Mouse (Mus musculus) heart, adult 2 months (tissue): ENCODE measurements around the gene Slc38a3. TPM values are rescaled to one million over a fixed set of nuclear protein-coding genes. Genes with fewer than 3 reads are reported as not detected.
A peak's percentile ranks its signal among the peaks of the same experiment; 100 is the strongest.

Experiments
- DNase-seq, 2 experiments: peaks; one replicate each; pipeline ENCODE4 v3.0.0; 2021
- H3K27ac ChIP-seq: fragments of 200-600 bp; 2 replicates; pipeline ENCODE4 v1.8.1; 2022
- H3K27me3 ChIP-seq: fragments of 200-500 bp; 2 replicates; pipeline ENCODE4 v1.6.1; 2012; ENCODE audit warnings: mild to moderate bottlenecking, low read length, inconsistent platforms, mixed read lengths; ENCODE audit not compliant: control insufficient read depth, insufficient read depth
- H3K36me3 ChIP-seq: fragments of 200-500 bp; 2 replicates; pipeline ENCODE4 v1.6.1; 2012; ENCODE audit warnings: low read length, inconsistent platforms; ENCODE audit not compliant: control insufficient read depth, insufficient read depth
- H3K4me1 ChIP-seq: fragments of 200-500 bp; 2 replicates; pipeline ENCODE4 v1.6.1; 2011; ENCODE audit warnings: low read length; ENCODE audit not compliant: control insufficient read depth, insufficient read depth
- H3K4me3 ChIP-seq: fragments of 200-600 bp; 2 replicates; pipeline ENCODE4 v1.8.1; 2022
- H3K79me2 ChIP-seq: fragments of 200-500 bp; replicated peaks from 2 replicates; pipeline ENCODE4 v1.6.1; 2012; ENCODE audit warnings: mild to moderate bottlenecking, inconsistent platforms, low read length, moderate library complexity, mixed read lengths; ENCODE audit not compliant: control insufficient read depth, insufficient read depth
- H3K9ac ChIP-seq: fragments of 200-500 bp; 2 replicates; pipeline ENCODE4 v1.6.1; 2012; ENCODE audit warnings: low read depth, mild to moderate bottlenecking, control low read depth, inconsistent platforms, low read length, mixed read lengths
- CTCF ChIP-seq: fragments of 200-600 bp; IDR thresholded peaks from 2 replicates; pipeline ENCODE4 v1.8.1; 2022; ENCODE audit warnings: antibody characterized with exemption, mild to moderate bottlenecking, moderate library complexity
- EP300 ChIP-seq: fragments of 200-500 bp; IDR thresholded peaks from 2 replicates; pipeline ENCODE4 v1.6.1; 2011; ENCODE audit warnings: low read depth, low read length, control low read depth; ENCODE audit not compliant: insufficient read depth
- POLR2A ChIP-seq: fragments of 200-500 bp; IDR thresholded peaks from 2 replicates; pipeline ENCODE4 v1.6.1; 2011; ENCODE audit warnings: mild to moderate bottlenecking, low read depth, low read length, control low read depth; ENCODE audit not compliant: insufficient read depth
- WGBS: fragments of 180-500 bp; shearing (Covaris S2); methylation state at CpG from one replicate; pipeline ENCODE4 v1.1.7; 2018; 5-methylcytosine and 5-hydroxymethylcytosine counted together
- intact Hi-C: fragments of 180-260 bp; cut with DNase I; formaldehyde crosslinking; loops from one replicate; pipeline ENCODE4 v1.15.1; 2025
- polyA plus RNA-seq: library from polyadenylated mRNA; depleted of rRNA; stranded (reverse); fragments of >200 nt; gene quantifications from 2 replicates; pipeline ENCODE4 v1.2.3, GENCODE M21; 2012
- total RNA-seq, 2 experiments: library from RNA; stranded (reverse); gene quantifications; 2 replicates each; pipeline ENCODE4 v1.2.3; 2021

Slc38a3 gene
- total and polyA plus RNA-seq, 3 experiments = 71.5 to 162 (median 88.3) TPM

GRCm38 (mm10) chr9:107702606-107703185 lies 33.4 kb upstream of the Slc38a3 start:
- no peak overlapping the region for H3K4me3 ChIP-seq
- H3K27ac ChIP-seq = peak overlapping the region; percentile 26
- H3K9ac ChIP-seq = no peak overlapping the region
- no peak for DNase-seq
- peaks cover 23% of the 10 kb centered on the region for H3K4me1 ChIP-seq
- peaks cover 2% of the 10 kb centered on the region; the same call in 1 of the 2 replicates for H3K36me3 ChIP-seq
- no peaks in the 10 kb centered on the region for H3K27me3 ChIP-seq
- TF ChIP-seq EP300 (no peak), CTCF (no peak), POLR2A (no peak)
- H3K79me2 ChIP-seq = no peaks in the 10 kb centered on the region
- WGBS = 66% methylated on average over 3 of the region's 3 CpGs
- intact Hi-C loops = no loop called here

GRCm38 (mm10) chr9:107701594-107701993 lies 32.3 kb upstream of the Slc38a3 start:
- Histone ChIP-seq H3K27ac (peak overlapping the region; percentile 28; the same call in 1 of the 2 replicates), H3K4me1 (peaks cover 25% of the 10 kb centered on the region)
- peak; percentile 76 to 81 for DNase-seq

GRCm38 (mm10) chr9:107700114-107700571 lies 30.8 kb upstream of the Slc38a3 start:
- H3K9ac ChIP-seq = no peak overlapping the region
- DNase-seq = peak in 1 of 2 experiments; percentile 63
- H3K36me3 ChIP-seq = peaks cover 2% of the 10 kb centered on the region; the same call in 1 of the 2 replicates
- 26% methylated on average over 6 of the region's 6 CpGs for WGBS
- H3K4me1 ChIP-seq = peaks cover 35% of the 10 kb centered on the region
- no peaks in the 10 kb centered on the region for H3K27me3 ChIP-seq
- H3K4me3 ChIP-seq = no peak overlapping the region
- TF ChIP-seq POLR2A (no peak), EP300 (no peak), CTCF (no peak)
- intact Hi-C loops = no loop called here
- H3K27ac ChIP-seq = peak overlapping the region; percentile 26
- H3K79me2 ChIP-seq = no peaks in the 10 kb centered on the region

More at GRCm38 (mm10) chr9:107701594-107701993, 32.3 kb upstream of the Slc38a3 start:
- intact Hi-C loops = no loop called here
- no peak overlapping the region for H3K4me3 ChIP-seq
- 22% methylated on average over 12 of the region's 12 CpGs for WGBS
- H3K36me3 ChIP-seq = peaks cover 2% of the 10 kb centered on the region; the same call in 1 of the 2 replicates
- no peaks in the 10 kb centered on the region for H3K27me3 ChIP-seq
- no peak for TF ChIP-seq POLR2A
- no peak for TF ChIP-seq EP300
- TF ChIP-seq CTCF = no peak
- no peaks in the 10 kb centered on the region for H3K79me2 ChIP-seq
- H3K9ac ChIP-seq = no peak overlapping the region

GRCm38 (mm10) chr9:107699376-107699980 lies 30.1 kb upstream of the Slc38a3 start:
- no peak overlapping the region for H3K4me3 ChIP-seq
- TF ChIP-seq EP300 (no peak), POLR2A (no peak), CTCF (no peak)
- no peak for DNase-seq
- H3K79me2 ChIP-seq = no peaks in the 10 kb centered on the region
- H3K27me3 ChIP-seq = no peaks in the 10 kb centered on the region
- intact Hi-C loops = no loop called here
- H3K4me1 ChIP-seq = peaks cover 39% of the 10 kb centered on the region
- peak overlapping the region; percentile 26 for H3K27ac ChIP-seq
- WGBS = 45% methylated on average over 9 of the region's 9 CpGs
- peaks cover 2% of the 10 kb centered on the region; the same call in 1 of the 2 replicates for H3K36me3 ChIP-seq
- H3K9ac ChIP-seq = no peak overlapping the region

- Histone ChIP-seq H3K4me1 (peaks cover 39% of the 10 kb centered on the region), H3K79me2 (no peaks in the 10 kb centered on the region), H3K4me3 (no peak overlapping the region), H3K36me3 (no peaks in the 10 kb centered on the region), H3K27me3 (no peaks in the 10 kb centered on the region), H3K9ac (no peak overlapping the region), H3K27ac (peak overlapping the region; percentile 23)
- 66% methylated on average over 14 of the region's 14 CpGs for WGBS
- intact Hi-C loops = no loop called here
- TF ChIP-seq EP300 = no peak
- peak; percentile 48 for TF ChIP-seq CTCF
- no peak for TF ChIP-seq POLR2A
- DNase-seq = no peak
Observed at GRCm38 (mm10) chr9:107698611-107699190, 29.4 kb upstream of the Slc38a3 start.
